Mouse (Mus musculus) liver, embryonic 16.5 days (tissue): ENCODE results near the gene Kpna7. TPM values are rescaled to one million over a fixed set of nuclear protein-coding genes. Genes with fewer than 3 reads are reported as not detected.

Experiments
- ATAC-seq: fragments of 200-750 bp; cut with Nextera tagmentation; 2 replicates; pipeline ENCODE4 v1.8.0; 2017; ENCODE audit warnings: low read depth, mild to moderate bottlenecking, moderate number of reproducible peaks, moderate library complexity
- H3K27ac ChIP-seq: fragments of 300-500 bp; sonication (generic); 2 replicates; pipeline ENCODE4 v1.5.1; 2014; ENCODE audit warnings: mild to moderate bottlenecking, low read length
- H3K27me3 ChIP-seq: fragments of 300-500 bp; sonication (generic); 2 replicates; pipeline ENCODE4 v1.6.1; 2014; ENCODE audit warnings: low read depth, low read length, mixed read lengths; ENCODE audit not compliant: control insufficient read depth, insufficient read depth
- H3K36me3 ChIP-seq: fragments of 300-500 bp; sonication (generic); 2 replicates; pipeline ENCODE4 v1.6.1; 2014; ENCODE audit warnings: mild to moderate bottlenecking; ENCODE audit not compliant: control insufficient read depth, insufficient read depth
- H3K4me1 ChIP-seq: fragments of 300-500 bp; sonication (generic); 2 replicates; pipeline ENCODE4 v1.6.1; 2014; ENCODE audit warnings: low read depth, low read length, mixed read lengths; ENCODE audit not compliant: control insufficient read depth
- H3K4me2 ChIP-seq: fragments of 300-500 bp; sonication (generic); 2 replicates; pipeline ENCODE4 v1.6.1; 2014; ENCODE audit warnings: low read depth, low read length, mixed read lengths
- H3K4me3 ChIP-seq: fragments of 300-500 bp; sonication (generic); 2 replicates; pipeline ENCODE4 v1.5.1; 2014; ENCODE audit warnings: low read depth, mild to moderate bottlenecking, low read length
- H3K9ac ChIP-seq: fragments of 300-500 bp; sonication (generic); 2 replicates; pipeline ENCODE4 v1.6.1; 2014; ENCODE audit warnings: low read depth, low read length
- H3K9me3 ChIP-seq: fragments of 300-500 bp; sonication (generic); replicated peaks from 2 replicates; pipeline ENCODE4 v1.6.1; 2016; ENCODE audit warnings: low read length; ENCODE audit not compliant: control insufficient read depth
- WGBS: fragments of 180-500 bp; shearing (Covaris S2); extraction: QIAGEN DNeasy Blood & Tissue Kit; methylation state at CpG from one replicate; pipeline ENCODE4 v1.1.7; 2014; ENCODE audit not compliant: insufficient replicate concordance; 5-methylcytosine and 5-hydroxymethylcytosine counted together
- polyA plus RNA-seq: library from polyadenylated mRNA; unstranded; fragments of >200 nt; fragmentation: Nextera tagmentation; extraction: Ambion mirVana; gene quantifications from 2 replicates; pipeline ENCODE4 v1.2.1, GENCODE M21; 2015

Kpna7 gene
- polyA plus RNA-seq, 1 experiment from 2014 or later = 0.17 TPM

- H3K9me3 ChIP-seq = no peaks in the 10 kb centered on the region
- H3K27me3 ChIP-seq = no peaks in the 10 kb centered on the region
- no peak overlapping the region for H3K4me3 ChIP-seq
- H3K27ac ChIP-seq = no peak overlapping the region
- 72% methylated on average over 7 of the region's 7 CpGs for WGBS
- no peak for ATAC-seq
- no peak overlapping the region for H3K4me2 ChIP-seq
- H3K36me3 ChIP-seq = no peaks in the 10 kb centered on the region
- H3K4me1 ChIP-seq = peaks cover 3% of the 10 kb centered on the region; the same call in 1 of the 2 replicates
- no peak overlapping the region for H3K9ac ChIP-seq
Measured at GRCm38 (mm10) chr5:144954432-144954831, 129.4 kb downstream of the Kpna7 start.

- no peak overlapping the region for H3K9ac ChIP-seq
- 63% methylated on average over 2 of the region's 2 CpGs for WGBS
Measured at GRCm38 (mm10) chr5:144952592-144952991, 131.2 kb downstream of the Kpna7 start.

GRCm38 (mm10) chr5:144950428-144951051 lies 133.3 kb downstream of the Kpna7 start:
- ATAC-seq = no peak
- H3K4me2 ChIP-seq = no peak overlapping the region
- no peaks in the 10 kb centered on the region for H3K9me3 ChIP-seq
- 69% methylated on average over 5 of the region's 5 CpGs for WGBS
- H3K36me3 ChIP-seq = no peaks in the 10 kb centered on the region
- H3K9ac ChIP-seq = no peak overlapping the region
- H3K4me3 ChIP-seq = no peak overlapping the region
- H3K27me3 ChIP-seq = no peaks in the 10 kb centered on the region
- no peaks in the 10 kb centered on the region; the same call in 1 of the 2 replicates for H3K4me1 ChIP-seq
- H3K27ac ChIP-seq = no peak overlapping the region

More at GRCm38 (mm10) chr5:144952592-144952991, 131.2 kb downstream of the Kpna7 start:
- Histone ChIP-seq H3K36me3 (no peaks in the 10 kb centered on the region), H3K27me3 (no peaks in the 10 kb centered on the region), H3K4me2 (no peak overlapping the region), H3K9me3 (no peaks in the 10 kb centered on the region), H3K4me3 (no peak overlapping the region), H3K27ac (no peak overlapping the region), H3K4me1 (peaks cover 3% of the 10 kb centered on the region; the same call in 1 of the 2 replicates)
- ATAC-seq = no peak

- H3K4me3 ChIP-seq = no peak overlapping the region
Measured at GRCm38 (mm10) chr5:144949856-144950255, 134.0 kb downstream of the Kpna7 start.

GRCm38 (mm10) chr5:144948422-144948821 lies 135.4 kb downstream of the Kpna7 start:
- H3K27me3 ChIP-seq = no peaks in the 10 kb centered on the region
- H3K4me1 ChIP-seq = peaks cover 2% of the 10 kb centered on the region
- 64% methylated on average over 11 of the region's 11 CpGs for WGBS
- no peak overlapping the region for H3K4me3 ChIP-seq
- no peak overlapping the region for H3K4me2 ChIP-seq
- no peak overlapping the region for H3K27ac ChIP-seq
- no peak overlapping the region for H3K9ac ChIP-seq
- H3K36me3 ChIP-seq = no peaks in the 10 kb centered on the region
- no peak for ATAC-seq
- H3K9me3 ChIP-seq = no peaks in the 10 kb centered on the region

More at GRCm38 (mm10) chr5:144949856-144950255, 134.0 kb downstream of the Kpna7 start:
- Histone ChIP-seq H3K27me3 (no peaks in the 10 kb centered on the region), H3K4me2 (no peak overlapping the region), H3K9me3 (no peaks in the 10 kb centered on the region), H3K4me1 (no peaks in the 10 kb centered on the region; the same call in 1 of the 2 replicates), H3K9ac (no peak overlapping the region), H3K36me3 (no peaks in the 10 kb centered on the region), H3K27ac (no peak overlapping the region)
- WGBS = 68% methylated on average over 4 of the region's 4 CpGs
- no peak for ATAC-seq

GRCm38 (mm10) chr5:144948002-144948401 lies 135.8 kb downstream of the Kpna7 start:
- H3K27me3 ChIP-seq = no peaks in the 10 kb centered on the region
- ATAC-seq = no peak

GRCm38 (mm10) chr5:144946032-144946431 lies 137.8 kb downstream of the Kpna7 start:
- no peak for ATAC-seq
- Histone ChIP-seq H3K27ac (no peak overlapping the region), H3K27me3 (no peaks in the 10 kb centered on the region), H3K36me3 (no peaks in the 10 kb centered on the region), H3K4me1 (peaks cover 2% of the 10 kb centered on the region), H3K4me2 (no peak overlapping the region), H3K9ac (no peak overlapping the region), H3K9me3 (no peaks in the 10 kb centered on the region), H3K4me3 (no peak overlapping the region)
- 66% methylated on average over 4 of the region's 4 CpGs for WGBS

More at GRCm38 (mm10) chr5:144948002-144948401, 135.8 kb downstream of the Kpna7 start:
- no peak overlapping the region for H3K4me2 ChIP-seq
- WGBS = 66% methylated on average over 1 of the region's 1 CpGs
- H3K9ac ChIP-seq = no peak overlapping the region
- H3K27ac ChIP-seq = no peak overlapping the region
- H3K9me3 ChIP-seq = no peaks in the 10 kb centered on the region
- H3K36me3 ChIP-seq = no peaks in the 10 kb centered on the region
- H3K4me1 ChIP-seq = peaks cover 2% of the 10 kb centered on the region
- no peak overlapping the region for H3K4me3 ChIP-seq

- 68% methylated on average over 7 of the region's 7 CpGs for WGBS
- H3K36me3 ChIP-seq = no peaks in the 10 kb centered on the region
- no peak overlapping the region for H3K4me2 ChIP-seq
- H3K27me3 ChIP-seq = no peaks in the 10 kb centered on the region
- ATAC-seq = 0 out of 2 replicates have a peak, but pooled peaks have one; percentile 19
- H3K9ac ChIP-seq = no peak overlapping the region
- H3K4me3 ChIP-seq = no peak overlapping the region
- peaks cover 2% of the 10 kb centered on the region for H3K4me1 ChIP-seq
- no peaks in the 10 kb centered on the region for H3K9me3 ChIP-seq
- H3K27ac ChIP-seq = no peak overlapping the region
Measured at GRCm38 (mm10) chr5:144944932-144945331, 138.9 kb downstream of the Kpna7 start.

GRCm38 (mm10) chr5:144944370-144944769 lies 139.5 kb downstream of the Kpna7 start:
- ATAC-seq = no peak

More at GRCm38 (mm10) chr5:144944370-144944769, 139.5 kb downstream of the Kpna7 start:
- peaks cover 2% of the 10 kb centered on the region for H3K4me1 ChIP-seq
- no peaks in the 10 kb centered on the region for H3K9me3 ChIP-seq
- no peaks in the 10 kb centered on the region for H3K36me3 ChIP-seq
- no peak overlapping the region for H3K27ac ChIP-seq
- H3K27me3 ChIP-seq = no peaks in the 10 kb centered on the region
- no peak overlapping the region for H3K4me3 ChIP-seq
- no peak overlapping the region for H3K9ac ChIP-seq
- 45% methylated on average over 4 of the region's 4 CpGs for WGBS
- no peak overlapping the region for H3K4me2 ChIP-seq
